Mouse (Mus musculus) hindbrain, embryonic 14.5 days (tissue): ENCODE measurements around the gene Drd4. TPM values are rescaled to one million over a fixed set of nuclear protein-coding genes. Genes with fewer than 3 reads are reported as not detected.

Experiments used
- ATAC-seq: fragments of 200-750 bp; cut with Nextera tagmentation; 2 replicates; pipeline ENCODE4 v1.8.0; 2017; ENCODE audit warnings: moderate number of reproducible peaks, mild to moderate bottlenecking, moderate TSS enrichment, moderate library complexity; ENCODE audit not compliant: low FRiP score
- DNase-seq: peaks from one replicate; pipeline ENCODE4 v3.0.0-alpha.2; 2015; ENCODE audit warnings: low spot score
- H3K27ac ChIP-seq: fragments of 300-500 bp; sonication (generic); 2 replicates; pipeline ENCODE4 v1.5.1; 2014; ENCODE audit warnings: mild to moderate bottlenecking, moderate library complexity
- H3K27me3 ChIP-seq: fragments of 300-500 bp; sonication (generic); 2 replicates; pipeline ENCODE4 v1.6.1; 2014; ENCODE audit warnings: mild to moderate bottlenecking, low read length, mixed read lengths; ENCODE audit not compliant: control insufficient read depth, insufficient read depth
- H3K36me3 ChIP-seq: fragments of 300-500 bp; sonication (generic); replicated peaks from 2 replicates; pipeline ENCODE4 v1.6.1; 2014; ENCODE audit not compliant: control insufficient read depth, insufficient read depth
- H3K4me1 ChIP-seq: fragments of 300-500 bp; sonication (generic); replicated peaks from 2 replicates; pipeline ENCODE4 v1.6.1; 2014; ENCODE audit warnings: antibody characterized with exemption, low read length, mixed read lengths; ENCODE audit not compliant: control insufficient read depth, insufficient read depth
- H3K4me2 ChIP-seq: fragments of 300-500 bp; sonication (generic); replicated peaks from 2 replicates; pipeline ENCODE4 v1.6.1; 2014; ENCODE audit warnings: mild to moderate bottlenecking, moderate library complexity
- H3K4me3 ChIP-seq: fragments of 300-500 bp; sonication (generic); replicated peaks from 2 replicates; pipeline ENCODE4 v1.5.1; 2014; ENCODE audit warnings: mild to moderate bottlenecking, low read length
- H3K9ac ChIP-seq: fragments of 300-500 bp; sonication (generic); 2 replicates; pipeline ENCODE4 v1.6.1; 2014
- H3K9me3 ChIP-seq: fragments of 300-500 bp; sonication (generic); 2 replicates; pipeline ENCODE4 v1.6.1; 2016; ENCODE audit warnings: low read length; ENCODE audit not compliant: control insufficient read depth
- WGBS: fragments of 180-500 bp; shearing (Covaris S2); extraction: QIAGEN DNeasy Blood & Tissue Kit; methylation state at CpG from one replicate; pipeline ENCODE4 v1.1.7; 2014; 5-methylcytosine and 5-hydroxymethylcytosine counted together
- polyA plus RNA-seq: library from polyadenylated mRNA; unstranded; fragments of >200 nt; fragmentation: Nextera tagmentation; extraction: Ambion mirVana; gene quantifications from 2 replicates; pipeline ENCODE4 v1.2.1, GENCODE M21; 2014

Gene Drd4
- polyA plus RNA-seq, 1 experiment from 2014 or later = 0.88 TPM

DNA sequence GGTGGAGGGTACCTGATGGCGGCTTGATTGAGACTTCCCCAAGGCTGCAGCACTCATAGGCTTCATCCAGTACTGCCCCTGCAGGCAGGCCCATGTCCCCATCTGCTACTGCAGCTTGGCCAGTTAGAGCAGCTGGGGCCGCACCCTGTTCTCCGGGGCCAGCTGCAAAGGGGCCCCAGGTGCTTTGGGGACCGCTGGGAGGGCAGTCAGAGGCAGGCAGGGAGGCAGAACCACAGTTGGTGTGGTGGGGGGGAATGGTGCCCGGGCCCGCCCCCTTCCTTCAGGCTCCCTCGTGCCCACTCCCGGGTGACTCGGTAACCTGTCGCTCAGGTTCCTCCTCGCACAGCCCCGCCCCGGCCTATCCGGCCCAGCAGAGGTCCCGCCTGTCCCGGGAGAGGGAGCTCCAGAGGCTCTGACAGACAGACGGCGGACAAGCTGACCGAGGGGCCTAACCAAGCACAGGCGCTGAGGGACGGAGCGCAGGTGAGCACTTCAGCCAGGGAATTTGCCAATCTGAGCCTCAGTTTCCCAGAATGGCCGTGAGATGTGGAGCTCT is 46.8 kb downstream of the Drd4 start, which contains the start of gene Eps8l2:
Gene Eps8l2, plus strand, starts transcription at position 305 of the 556 bp plus-strand sequence.
- Histone ChIP-seq H3K9me3 (no peaks in the 10 kb centered on the region), H3K36me3 (peaks cover 18% of the 10 kb centered on the region; the same call in 1 of the 2 replicates), H3K27me3 (0 out of 2 replicates have a peak, but pooled peaks cover 3% of the 10 kb centered on the region), H3K4me1 (peaks cover 3% of the 10 kb centered on the region; the same call in 1 of the 2 replicates), H3K27ac (no peak within 1 kb of the TSS), H3K4me2 (peak within 1 kb of the TSS; percentile 18; the same call in 1 of the 2 replicates), H3K9ac (peak within 1 kb of the TSS; percentile 26; the same call in 1 of the 2 replicates), H3K4me3 (no peak within 1 kb of the TSS)
- ATAC-seq = no peak
- 7% methylated on average over 20 of the region's 23 CpGs for WGBS
- no peak for DNase-seq

DNA sequence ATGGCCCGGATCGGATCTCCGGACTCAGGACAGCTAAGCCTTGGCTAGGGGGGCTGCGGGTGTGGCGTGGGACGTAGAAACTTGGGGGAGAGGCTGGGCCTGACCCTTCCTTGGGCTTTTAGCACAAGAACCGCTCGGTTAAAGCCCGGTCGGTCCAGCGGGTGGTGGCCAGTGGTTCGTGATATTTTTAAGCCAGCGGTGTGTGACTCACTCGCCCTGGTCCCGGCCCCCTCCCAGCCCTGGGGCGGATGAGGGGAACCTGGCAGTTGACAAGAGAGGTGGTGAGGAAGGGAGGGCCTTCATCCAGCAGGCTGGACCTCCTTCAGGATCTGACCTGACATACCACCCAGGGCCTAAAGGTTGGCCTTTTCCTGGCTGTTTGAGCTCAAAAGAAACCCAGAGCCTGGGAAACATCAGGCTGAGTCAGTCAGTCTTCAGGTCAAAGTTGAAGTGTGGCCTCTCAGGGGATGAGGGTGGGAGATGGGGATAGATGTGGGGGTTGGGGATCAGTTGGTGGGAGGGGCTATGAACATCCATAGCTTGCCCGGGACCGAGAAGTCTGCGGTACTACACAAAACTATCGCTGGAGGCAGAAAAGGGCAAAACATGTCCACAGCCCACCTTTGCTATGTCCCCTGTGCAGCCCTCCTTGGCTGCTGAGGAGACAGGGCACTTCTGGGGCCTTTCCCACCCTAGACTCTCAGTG is 47.6 kb downstream of the Drd4 start:
- H3K4me3 ChIP-seq = no peak overlapping the region
- ATAC-seq = no peak
- H3K4me2 ChIP-seq = no peak overlapping the region
- H3K36me3 ChIP-seq = 0 out of 2 replicates have a peak, but pooled peaks cover 11% of the 10 kb centered on the region
- peaks cover 3% of the 10 kb centered on the region; the same call in 1 of the 2 replicates for H3K4me1 ChIP-seq
- H3K27me3 ChIP-seq = 0 out of 2 replicates have a peak, but pooled peaks cover 3% of the 10 kb centered on the region
- DNase-seq = no peak
- H3K27ac ChIP-seq = no peak overlapping the region
- no peak overlapping the region for H3K9ac ChIP-seq
- no peaks in the 10 kb centered on the region for H3K9me3 ChIP-seq
- 43% methylated on average over 20 of the region's 20 CpGs for WGBS

DNA sequence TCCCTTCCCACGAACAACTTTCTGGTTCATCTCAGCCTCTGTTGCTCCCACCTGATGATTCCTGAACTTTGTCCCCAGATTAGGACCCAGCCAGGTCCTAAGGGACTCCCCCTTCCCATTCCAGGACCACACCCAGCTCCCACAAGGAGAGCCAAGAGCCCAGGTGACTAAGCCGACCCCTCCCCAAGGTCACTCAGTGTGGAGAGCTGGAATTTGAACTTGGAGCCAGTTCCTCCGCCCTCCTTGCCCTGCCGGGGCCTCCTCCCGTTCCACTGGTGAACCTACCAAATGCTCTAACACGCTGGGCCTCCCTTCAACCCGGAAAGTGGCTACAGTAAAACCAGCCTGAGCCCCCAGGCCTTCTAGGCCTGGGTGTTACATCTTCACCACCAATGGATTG is 48.2 kb downstream of the Drd4 start:
- WGBS = 86% methylated on average over 7 of the region's 7 CpGs
- Histone ChIP-seq H3K27me3 (0 out of 2 replicates have a peak, but pooled peaks cover 3% of the 10 kb centered on the region), H3K36me3 (0 out of 2 replicates have a peak, but pooled peaks cover 11% of the 10 kb centered on the region), H3K9me3 (no peaks in the 10 kb centered on the region), H3K4me1 (peaks cover 3% of the 10 kb centered on the region; the same call in 1 of the 2 replicates), H3K27ac (no peak overlapping the region), H3K4me2 (no peak overlapping the region), H3K9ac (no peak overlapping the region), H3K4me3 (no peak overlapping the region)
- no peak for ATAC-seq
- DNase-seq = no peak

DNA sequence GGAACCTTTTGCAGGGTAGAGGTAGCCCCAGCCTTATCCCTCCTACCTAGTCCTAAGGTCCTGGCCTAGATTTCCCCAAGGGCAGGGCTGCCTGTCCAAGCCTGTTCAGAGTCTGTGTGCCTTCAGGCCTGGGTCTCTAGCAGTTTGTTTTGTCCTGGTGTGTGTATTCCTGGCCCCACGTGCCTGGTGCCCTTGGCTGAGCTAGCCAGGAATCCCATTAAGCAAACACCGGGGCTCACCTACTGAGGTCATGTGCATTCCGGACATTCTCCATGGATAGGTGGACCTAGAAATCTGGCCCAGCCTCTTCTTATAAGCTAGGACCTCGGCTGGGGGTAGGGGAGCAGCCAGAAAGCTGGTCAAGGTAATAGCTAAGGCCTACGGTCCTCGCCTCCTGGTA is 48.7 kb downstream of the Drd4 start:
- no peak for ATAC-seq
- peaks cover 3% of the 10 kb centered on the region; the same call in 1 of the 2 replicates for H3K4me1 ChIP-seq
- no peak overlapping the region for H3K4me2 ChIP-seq
- H3K27me3 ChIP-seq = 0 out of 2 replicates have a peak, but pooled peaks cover 3% of the 10 kb centered on the region
- DNase-seq = no peak
- H3K4me3 ChIP-seq = no peak overlapping the region
- H3K27ac ChIP-seq = no peak overlapping the region
- no peaks in the 10 kb centered on the region for H3K9me3 ChIP-seq
- 0 out of 2 replicates have a peak, but pooled peaks cover 11% of the 10 kb centered on the region for H3K36me3 ChIP-seq
- WGBS = 81% methylated on average over 6 of the region's 6 CpGs
- H3K9ac ChIP-seq = no peak overlapping the region

DNA sequence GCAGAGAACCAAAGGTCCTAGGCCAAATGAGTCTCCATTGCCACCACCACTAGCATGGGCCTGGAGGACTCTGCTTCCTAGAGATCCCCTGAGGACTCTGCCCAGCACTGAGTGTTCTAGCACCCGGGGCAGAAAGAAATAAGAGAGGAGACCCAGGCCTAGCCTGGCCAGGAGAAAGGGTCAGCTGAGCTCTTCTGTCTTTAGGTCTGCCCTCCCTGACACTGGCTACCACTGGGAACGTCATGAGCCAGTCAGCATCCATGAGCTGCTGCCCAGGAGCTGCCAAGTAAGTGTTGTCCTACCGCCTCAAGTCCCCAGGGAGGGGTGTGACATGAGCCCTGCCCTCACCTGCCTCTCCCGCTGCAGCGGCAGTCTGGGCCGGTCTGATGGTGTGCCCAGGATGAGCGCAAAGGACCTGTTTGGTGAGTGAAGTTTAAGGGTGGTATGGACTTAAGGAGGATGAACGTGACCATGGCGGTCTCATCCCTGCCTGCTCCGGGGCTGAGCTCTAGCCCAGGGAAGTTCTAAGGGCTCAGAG is 50.0 kb downstream of the Drd4 start:
- no peak overlapping the region for H3K4me3 ChIP-seq
- no peak overlapping the region for H3K9ac ChIP-seq
- H3K36me3 ChIP-seq = no peaks in the 10 kb centered on the region
- no peak for DNase-seq
- H3K9me3 ChIP-seq = no peaks in the 10 kb centered on the region
- no peak for ATAC-seq
- 0 out of 2 replicates have a peak, but pooled peaks cover 3% of the 10 kb centered on the region for H3K27me3 ChIP-seq
- WGBS = 82% methylated on average over 10 of the region's 10 CpGs
- H3K4me2 ChIP-seq = no peak overlapping the region
- no peak overlapping the region for H3K27ac ChIP-seq
- H3K4me1 ChIP-seq = peaks cover 3% of the 10 kb centered on the region; the same call in 1 of the 2 replicates

DNA sequence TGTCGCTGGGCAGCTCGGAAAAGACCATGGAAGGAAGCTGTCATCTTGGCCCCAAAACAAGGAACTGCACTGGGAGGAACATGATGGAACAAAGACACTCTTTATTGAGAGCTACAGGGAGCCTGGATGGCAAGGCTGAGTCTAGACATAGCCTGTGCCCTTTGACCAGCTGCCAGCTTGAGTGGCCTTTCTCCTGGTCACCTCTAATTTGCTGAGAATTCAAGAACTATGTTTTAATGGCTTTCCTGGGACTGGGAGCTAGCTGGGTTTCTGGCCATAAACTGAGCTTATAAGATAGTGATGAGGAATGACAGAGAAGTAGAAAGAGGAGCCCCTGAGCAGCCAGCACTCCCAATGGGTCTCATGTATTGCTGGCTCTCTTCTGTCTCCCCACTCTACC is 51.4 kb downstream of the Drd4 start:
- no peak overlapping the region for H3K4me2 ChIP-seq
- H3K27me3 ChIP-seq = 0 out of 2 replicates have a peak, but pooled peaks cover 3% of the 10 kb centered on the region
- H3K27ac ChIP-seq = no peak overlapping the region
- DNase-seq (no peak), ATAC-seq (no peak)
- H3K4me3 ChIP-seq = no peak overlapping the region
- H3K9me3 ChIP-seq = no peaks in the 10 kb centered on the region
- no peak overlapping the region for H3K9ac ChIP-seq
- 67% methylated on average over 2 of the region's 2 CpGs for WGBS
- peaks cover 3% of the 10 kb centered on the region; the same call in 1 of the 2 replicates for H3K4me1 ChIP-seq
- H3K36me3 ChIP-seq = no peaks in the 10 kb centered on the region

DNA sequence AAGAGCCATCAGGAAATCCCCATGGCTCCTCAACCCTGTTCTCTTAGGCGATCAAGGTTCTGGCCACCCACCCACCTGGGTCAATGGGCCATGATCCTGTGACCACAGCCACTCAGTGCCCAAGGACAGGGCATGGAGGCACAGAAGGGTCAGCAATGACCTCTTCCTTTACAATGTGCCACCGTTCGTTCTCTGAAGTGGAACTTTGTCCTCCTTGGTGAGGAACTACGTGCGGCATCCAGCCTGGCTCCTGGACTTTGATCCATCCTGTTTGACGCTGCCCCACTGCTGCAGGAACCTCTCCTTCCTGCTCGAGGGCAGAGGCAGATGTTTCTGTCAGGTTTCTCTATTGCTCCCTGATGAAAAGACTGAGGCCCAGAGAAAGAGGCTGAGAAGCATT is 51.9 kb downstream of the Drd4 start:
- H3K9me3 ChIP-seq = no peaks in the 10 kb centered on the region
- H3K4me3 ChIP-seq = no peak overlapping the region
- H3K4me1 ChIP-seq = no peaks in the 10 kb centered on the region; the same call in 1 of the 2 replicates
- no peak overlapping the region for H3K27ac ChIP-seq
- DNase-seq (no peak), ATAC-seq (no peak)
- H3K9ac ChIP-seq = no peak overlapping the region
- H3K4me2 ChIP-seq = no peak overlapping the region
- H3K36me3 ChIP-seq = no peaks in the 10 kb centered on the region
- WGBS = 76% methylated on average over 7 of the region's 7 CpGs
- H3K27me3 ChIP-seq = no peaks in the 10 kb centered on the region

DNA sequence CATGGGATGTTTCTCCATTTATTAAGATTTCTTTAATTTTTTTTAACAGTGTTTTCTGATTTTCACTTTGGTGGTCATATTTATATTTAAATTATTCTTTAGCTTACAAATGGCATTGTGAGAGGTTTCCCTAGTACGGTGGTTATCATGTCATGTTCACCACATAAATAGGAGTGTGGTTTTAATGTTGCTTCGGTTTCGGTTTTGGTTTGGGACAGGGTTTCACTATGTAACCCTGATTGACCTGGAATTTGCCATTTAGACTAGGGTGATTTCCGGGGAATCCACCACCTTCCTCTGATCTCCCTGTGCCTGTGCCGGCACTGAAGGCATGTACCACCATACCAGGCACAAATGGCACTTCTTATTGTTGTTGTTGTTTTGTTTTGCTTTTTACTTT is 53.0 kb downstream of the Drd4 start:
- Histone ChIP-seq H3K36me3 (no peaks in the 10 kb centered on the region), H3K9ac (no peak overlapping the region), H3K4me2 (no peak overlapping the region), H3K9me3 (no peaks in the 10 kb centered on the region), H3K27ac (no peak overlapping the region), H3K27me3 (no peaks in the 10 kb centered on the region), H3K4me3 (no peak overlapping the region), H3K4me1 (no peaks in the 10 kb centered on the region)
- ATAC-seq = no peak
- no peak for DNase-seq
- WGBS = 94% methylated on average over 5 of the region's 5 CpGs
